Mouse (Mus musculus) erythroid progenitor cell, adult 5-6 weeks (primary cell): Measurements from ENCODE around the gene Nrf1. TPM values are rescaled to one million over a fixed set of nuclear protein-coding genes. Genes with fewer than 3 reads are reported as not detected.

Experiments used
- ATAC-seq: replicated peaks from 2 replicates; pipeline ENCODE4 v1.8.0; 2016; ENCODE audit warnings: moderate number of reproducible peaks, mild to moderate bottlenecking, moderate TSS enrichment, inconsistent platforms; ENCODE audit not compliant: poor library complexity, low FRiP score, severe bottlenecking
- total RNA-seq, 2 experiments: library from RNA; stranded (forward) in 1 of 2; stranded (reverse) in 1 of 2; fragments of 150-400 nt in 1 of 2; fragments of 186-747, 209-891 nt in 1 of 2; gene quantifications; 2 replicates each; pipeline versions ENCODE4 v1.2.3 to v1.2.4; 2015 to 2017; ENCODE audit warnings: low replicate concordance in 2 of 2

Gene Nrf1
- total RNA-seq, 2 experiments from 2014 or later, result 118 to 175 TPM

DNA sequence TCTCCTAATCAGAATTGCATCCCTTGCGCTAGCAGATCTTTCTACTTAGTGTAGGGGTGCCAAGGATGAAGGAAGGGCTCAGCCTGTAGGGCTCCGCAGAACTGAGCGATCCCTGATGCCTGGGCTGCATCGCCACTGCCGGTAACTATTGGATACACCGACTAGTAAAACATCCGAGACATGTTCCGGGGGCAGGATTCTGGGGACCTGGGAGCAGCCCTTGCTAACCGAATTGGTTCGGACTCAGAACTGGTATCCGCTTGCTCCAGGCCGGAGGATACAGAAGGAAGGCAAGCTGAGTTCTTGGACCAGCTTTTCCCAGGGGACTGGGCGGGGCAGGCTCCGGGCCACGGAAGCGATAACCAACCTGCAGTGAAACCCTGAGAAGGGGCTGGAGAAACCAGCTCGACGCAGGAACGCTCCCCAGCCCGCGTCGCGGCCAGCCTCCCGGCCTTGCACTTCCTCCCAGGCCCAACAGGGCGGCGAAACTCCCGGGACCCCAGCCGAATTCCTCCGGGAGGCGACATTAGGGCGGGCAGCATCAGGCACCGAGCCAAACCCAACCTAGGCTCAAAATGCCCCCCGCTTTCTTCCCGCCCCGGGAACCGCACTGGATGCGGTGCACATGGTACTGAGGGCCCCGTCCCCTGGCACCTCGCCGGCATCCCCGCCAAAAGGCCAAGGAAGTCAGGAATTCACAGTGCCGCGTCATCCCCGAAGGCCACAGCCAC, 125.2 kb downstream of the Nrf1 start:
- ATAC-seq, result no peak

DNA sequence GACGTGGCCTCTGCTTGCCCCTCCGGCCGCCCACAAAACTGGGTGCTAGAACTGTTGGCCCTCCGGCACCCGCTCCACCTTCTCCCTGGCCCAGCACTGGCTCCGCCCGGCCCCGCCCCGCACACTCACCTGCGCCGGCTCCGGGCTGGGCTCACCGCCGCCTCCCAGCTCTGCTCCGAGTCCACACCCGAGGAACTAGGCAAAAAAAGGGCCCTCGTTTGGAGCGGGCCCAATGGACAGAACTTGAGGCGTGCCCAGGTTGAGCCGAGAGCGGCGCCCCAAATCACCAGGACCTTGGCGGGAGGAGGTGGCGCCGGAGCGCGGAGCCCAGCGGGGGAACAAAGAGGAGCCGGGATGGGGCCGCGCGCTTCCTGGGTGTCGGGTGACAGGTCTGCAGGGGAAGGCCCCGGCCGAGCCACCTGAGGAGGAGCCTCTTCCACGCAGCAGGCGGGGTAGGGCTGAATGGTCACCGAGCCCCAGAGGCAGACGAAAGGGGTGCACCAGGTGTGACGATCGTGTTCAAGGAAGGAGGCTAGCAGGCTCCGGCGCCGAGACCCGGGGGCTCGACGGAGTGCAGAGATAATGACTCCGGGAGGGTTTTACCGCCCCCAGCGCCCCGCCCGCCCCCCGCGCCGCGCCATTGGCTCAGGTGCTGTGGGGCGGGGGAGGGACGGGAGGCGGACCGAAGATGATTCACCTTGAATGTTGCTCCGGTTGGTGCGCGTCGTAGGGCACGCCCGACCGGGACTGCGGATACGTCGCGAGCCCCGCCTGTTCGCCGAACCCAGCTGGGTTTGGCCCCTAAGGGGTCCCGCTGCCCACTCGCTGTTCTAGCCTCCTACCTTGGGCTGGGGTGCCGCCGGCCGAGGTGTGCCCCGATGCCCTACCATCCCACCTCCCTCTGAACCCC, 126.0 kb downstream of the Nrf1 start:
- ATAC-seq, result no peak

DNA sequence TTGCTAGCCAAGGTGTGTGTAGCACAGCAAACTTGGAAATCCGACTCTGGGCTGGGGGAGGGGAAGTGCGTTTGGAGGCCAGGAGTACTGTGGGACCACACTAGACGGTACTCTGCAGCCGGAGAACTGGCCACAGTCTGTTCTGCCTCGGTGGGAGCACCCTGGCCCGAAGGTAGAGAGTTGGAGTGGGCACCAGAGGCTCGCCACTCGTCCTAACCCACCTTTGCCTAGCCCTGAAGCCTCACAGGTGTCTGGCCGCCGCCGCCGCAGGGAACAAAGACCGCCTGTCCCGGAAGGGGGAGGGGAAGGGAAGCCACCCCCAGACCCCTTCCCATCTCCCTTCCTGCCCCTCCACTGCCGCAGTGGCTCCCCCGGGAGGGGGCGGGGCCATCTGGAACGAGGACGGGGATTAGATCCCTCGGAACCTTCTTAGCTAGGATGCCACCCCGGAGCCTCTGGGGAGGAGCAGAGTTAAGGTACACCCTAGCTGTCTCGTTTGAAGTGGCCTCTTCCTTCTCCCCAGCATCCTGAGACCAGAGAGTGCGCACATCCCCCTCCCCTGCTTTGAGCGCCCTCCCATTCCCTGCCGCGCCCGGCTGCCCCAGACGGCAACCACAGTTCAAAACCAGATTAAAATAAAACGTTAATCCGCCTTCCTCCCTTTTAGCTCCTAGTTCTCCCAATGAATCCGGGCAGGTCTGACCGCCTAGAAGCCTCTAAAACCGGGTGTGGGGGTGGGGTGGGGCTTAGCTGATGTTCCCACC, 126.9 kb downstream of the Nrf1 start:
- ATAC-seq, result no peak

DNA sequence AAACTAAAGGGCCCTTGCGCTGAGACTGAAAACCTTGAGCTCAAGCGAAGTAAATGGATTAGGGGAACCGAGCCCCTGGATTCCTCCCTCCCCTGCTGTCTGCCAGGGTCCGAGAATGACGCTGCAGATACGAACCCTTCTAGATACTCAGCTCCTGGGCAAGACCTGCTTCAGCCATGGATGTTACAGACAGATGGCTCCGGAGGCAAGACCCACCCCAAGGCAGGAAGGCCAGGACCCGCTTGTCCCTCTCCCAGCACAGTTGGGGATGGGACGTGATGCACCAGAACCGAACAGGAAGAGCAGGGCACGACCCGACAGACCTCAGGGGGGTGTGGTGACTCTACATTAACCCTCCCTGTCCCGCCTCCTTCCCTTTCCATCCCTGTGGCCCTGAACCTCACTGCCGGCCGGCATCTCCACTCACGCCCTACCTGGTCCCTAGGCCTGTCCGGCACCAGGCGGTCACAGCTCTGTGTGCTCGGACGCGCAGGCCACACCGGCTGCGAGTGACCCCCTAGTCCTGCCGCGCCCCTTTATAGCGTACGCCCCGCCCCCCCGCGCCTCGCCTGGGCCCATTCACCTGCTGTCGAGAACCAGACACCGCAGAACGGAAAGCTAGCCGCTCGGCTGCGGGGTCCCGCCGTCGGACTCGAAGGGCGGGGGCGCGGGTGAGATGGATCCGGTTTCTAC, 127.6 kb downstream of the Nrf1 start:
- ATAC-seq, result no peak

DNA sequence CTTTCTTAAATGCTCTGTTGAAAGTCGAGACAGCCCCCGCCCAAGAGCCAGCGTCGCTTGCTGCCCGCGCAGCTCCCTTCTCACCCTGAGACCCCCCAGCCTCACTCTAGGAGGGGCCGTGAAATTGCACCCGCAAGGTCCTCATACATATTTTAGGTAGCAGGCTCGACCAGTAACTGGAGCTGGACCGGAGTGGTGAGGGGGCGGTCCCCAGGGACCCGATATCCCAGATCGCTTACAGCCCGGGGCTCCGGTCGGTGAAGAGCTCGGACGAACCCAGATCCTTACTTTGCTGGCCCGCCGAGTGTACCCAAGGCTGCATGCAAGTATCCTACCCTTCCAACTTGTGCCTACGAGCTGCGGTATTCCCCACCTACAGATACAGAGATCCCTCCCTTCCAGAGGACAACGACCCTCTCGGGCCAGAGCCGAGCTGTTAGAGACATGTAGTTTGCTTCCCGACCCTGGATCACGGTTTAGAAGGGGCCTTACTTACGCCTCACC, 128.2 kb downstream of the Nrf1 start:
- ATAC-seq, result no peak

DNA sequence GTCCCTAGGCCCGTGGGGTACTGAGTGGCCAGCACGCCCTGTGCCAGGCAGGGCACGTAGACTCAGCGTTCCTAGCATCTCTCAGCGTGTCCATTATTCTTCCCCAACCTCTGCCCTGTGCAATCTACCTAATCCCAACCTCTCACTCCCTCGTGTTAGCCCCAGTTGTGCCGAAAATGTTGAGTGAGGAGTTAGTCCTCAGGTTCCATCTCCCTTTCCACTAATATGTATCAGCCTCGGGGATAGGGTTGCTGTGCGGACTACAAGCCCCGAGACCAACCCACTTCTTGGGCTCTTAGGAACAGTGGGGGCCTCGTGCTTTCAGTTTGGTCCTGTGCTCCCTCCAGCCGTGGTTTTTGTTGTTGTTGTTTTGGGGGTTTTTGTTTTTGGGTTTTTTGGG, 128.7 kb downstream of the Nrf1 start:
- ATAC-seq, result no peak

DNA sequence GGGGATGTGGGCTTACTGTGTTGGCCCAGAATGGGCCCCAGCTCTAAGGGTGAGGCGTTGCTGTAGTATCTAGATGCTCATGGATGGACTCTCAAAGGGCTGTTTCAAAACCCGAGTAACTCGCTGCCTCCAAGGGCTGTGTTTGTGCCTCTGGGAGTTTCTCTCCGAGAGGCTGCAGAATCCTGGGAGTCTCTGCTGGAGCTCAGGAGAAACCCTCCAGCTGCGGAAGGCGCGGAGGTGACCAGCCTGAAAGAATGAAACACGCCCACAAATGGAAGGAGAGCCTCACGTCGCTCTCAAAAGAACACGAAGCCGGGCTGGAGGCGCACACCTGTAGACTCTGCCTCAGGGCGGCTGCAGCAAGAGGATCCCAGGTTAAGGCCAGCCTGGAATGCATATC, 129.5 kb downstream of the Nrf1 start:
- no peak for ATAC-seq

DNA sequence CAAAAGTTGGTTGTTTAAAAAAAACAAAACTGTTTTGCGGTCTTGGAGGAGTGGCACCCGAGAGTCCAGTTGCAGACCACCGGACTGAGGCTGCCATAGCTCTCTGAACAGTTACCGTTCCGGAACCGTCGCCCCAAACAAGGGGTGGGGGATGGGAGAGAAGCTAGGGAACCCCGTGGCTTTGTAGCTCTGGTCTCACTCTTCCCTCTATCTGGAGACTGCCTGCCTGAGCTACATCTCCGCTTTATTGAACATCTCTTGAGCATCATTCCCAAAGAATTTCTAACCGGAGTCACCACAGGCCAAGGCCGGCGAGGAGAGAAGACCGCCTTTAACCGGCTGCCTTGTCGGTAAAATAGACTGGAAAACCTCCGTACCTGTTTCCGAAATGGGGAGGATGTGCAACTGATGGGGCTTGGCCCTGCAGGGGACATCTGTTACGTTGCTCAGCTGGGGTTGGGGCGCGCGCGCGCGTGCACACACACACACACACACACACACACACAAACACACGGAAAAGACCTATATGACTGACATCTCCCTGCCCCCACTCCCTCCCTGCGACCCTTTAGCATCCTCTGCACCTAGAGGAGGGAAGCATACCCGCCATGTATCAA, 130.3 kb downstream of the Nrf1 start:
- ATAC-seq, result no peak

DNA sequence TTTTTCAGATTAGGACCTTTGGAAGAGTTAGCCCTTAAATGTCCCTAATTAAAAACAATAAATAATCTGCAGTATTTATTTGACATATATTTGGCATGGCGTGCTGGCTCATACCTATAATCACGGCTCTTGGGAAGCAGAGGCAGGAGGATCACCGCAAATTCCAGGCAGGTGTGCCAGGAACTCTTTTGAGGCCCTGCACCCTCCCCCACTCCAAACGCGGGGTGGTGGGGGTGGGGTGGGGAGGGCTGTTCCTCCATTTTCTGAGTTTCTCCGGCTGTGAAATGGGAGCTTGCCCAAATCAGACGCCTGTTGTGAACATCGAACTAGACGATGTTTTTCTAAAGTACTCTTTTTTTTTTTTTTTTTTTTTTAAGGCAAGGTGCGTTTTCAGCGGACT, 131.3 kb downstream of the Nrf1 start:
- ATAC-seq, result no peak

DNA sequence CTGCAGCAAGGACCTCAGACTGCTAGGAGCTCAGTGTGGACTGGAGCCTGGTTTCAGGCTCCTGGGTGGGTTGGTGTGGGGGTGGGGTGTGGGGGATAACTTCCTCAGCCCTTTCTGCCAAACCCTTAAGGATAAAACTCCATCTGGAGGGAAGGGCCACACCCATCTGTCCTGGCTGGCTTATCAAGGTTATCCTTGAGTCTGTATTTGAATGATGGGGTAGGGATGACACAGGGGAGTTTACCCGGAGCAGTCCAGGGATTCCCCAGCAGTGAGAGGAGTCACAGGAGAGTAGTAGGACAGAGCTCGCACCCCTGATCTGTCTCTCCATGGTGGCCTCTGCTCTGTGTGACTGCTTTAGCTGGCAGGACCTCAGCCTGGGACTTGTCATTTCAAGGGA, 132.5 kb downstream of the Nrf1 start:
- no peak for ATAC-seq

DNA sequence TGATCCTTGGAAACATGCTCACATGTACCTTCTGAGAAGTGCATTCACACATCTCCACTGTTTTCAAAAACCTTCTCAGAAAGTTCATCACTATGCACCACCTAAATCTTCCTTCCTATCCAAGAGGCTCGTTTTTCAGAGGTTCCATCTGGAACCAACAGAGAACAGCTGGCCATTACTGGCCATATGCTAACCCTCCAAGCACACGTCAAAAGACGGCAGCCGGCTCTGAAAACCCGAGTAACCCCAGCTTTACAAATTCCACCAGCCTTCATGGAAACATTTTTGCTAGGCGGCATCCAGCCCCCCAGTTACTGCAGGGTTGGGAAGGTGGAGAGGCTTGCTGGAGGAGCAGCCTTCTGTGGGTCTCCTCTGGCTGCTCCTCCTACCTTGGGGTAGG, 134.2 kb downstream of the Nrf1 start:
- no peak for ATAC-seq

DNA sequence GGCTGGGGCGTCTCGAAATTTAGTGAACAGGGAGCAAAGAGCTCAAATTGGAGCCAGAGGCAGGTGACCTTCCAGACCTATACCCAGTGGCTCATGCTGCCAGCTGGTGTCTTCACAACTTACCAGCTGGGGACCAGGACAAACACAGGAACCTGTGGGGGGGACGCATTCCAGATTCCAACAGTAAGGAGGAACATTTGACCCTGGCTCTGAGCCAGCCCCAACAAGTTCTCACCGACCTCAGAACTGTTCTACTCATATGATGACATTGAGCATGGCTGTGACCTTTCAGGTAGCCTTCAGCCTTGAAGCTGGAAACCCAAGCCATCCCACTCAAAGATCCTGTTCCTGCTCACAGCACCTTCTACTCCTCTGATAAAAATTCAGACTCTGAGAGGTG, 135.8 kb downstream of the Nrf1 start:
- no peak for ATAC-seq

DNA sequence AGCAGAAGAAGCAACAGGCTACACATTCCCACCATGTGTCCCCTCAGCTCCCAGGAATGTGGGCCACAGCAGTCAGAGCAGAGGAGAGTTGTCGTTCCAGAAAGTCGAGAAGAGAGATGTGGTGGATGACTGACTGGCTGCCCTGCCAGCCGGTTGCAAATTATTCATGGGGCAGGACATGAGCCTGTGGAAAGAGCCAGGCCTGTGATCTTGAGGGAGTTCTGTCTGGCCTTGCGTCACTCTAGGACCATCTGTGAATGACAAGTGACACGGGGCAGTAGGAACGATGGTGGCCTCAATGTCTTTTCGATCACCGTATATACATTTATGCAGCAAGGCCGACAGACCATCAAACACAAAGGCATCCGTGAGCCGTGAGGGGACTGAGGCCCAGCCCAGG, 147.9 kb downstream of the Nrf1 start:
- no peak for ATAC-seq

DNA sequence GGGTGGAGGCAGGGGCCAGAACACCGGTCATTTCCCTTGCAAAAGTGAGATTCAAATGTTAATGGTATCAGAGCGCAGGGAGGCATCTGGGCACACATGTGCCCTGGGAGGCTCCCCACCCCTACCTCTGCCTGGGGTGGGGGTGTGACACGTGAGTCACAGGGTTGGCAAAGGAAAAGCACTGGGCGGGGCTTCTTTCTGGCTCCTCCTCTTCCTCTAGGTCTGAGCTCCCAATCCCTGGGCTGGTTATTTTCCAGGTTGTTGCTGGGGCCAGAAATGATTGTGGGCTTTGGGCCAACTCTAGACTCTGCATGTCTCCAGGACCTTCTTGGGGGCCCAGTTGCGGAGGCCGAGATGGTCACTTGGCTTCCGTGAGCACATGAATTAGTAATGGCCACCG, 148.4 kb downstream of the Nrf1 start:
- no peak for ATAC-seq

Other genes starting within 250 kb of the Nrf1 start
- 4.6 and 5.4 TPM in 2 replicates for gene Strip2, start 131.0 kb upstream of the Nrf1 start, total RNA-seq (2015; ENCODE audit: low replicate concordance)
- gene Strip2, start 131.0 kb upstream of the Nrf1 start, total RNA-seq (2017; ENCODE audit: low replicate concordance), result 7.1 and 10.4 TPM in 2 replicates